Mouse (Mus musculus): ENCODE results near the gene Ccdc71.

GRCm38 (mm10) chr9:108436182-108436581 lies 24.1 kb upstream of the Ccdc71 start, which contains the start of gene BC048562:
- TF ChIP-seq GATA1 (IDR thresholded peaks at IDR 0.05; ENCODE audit: borderline replicate concordance, low read length): no peak
- TF ChIP-seq FLI1 (IDR thresholded peaks at IDR 0.05; ENCODE audit: low read length): no peak
